Mouse (Mus musculus) CH12.LX (cell line): Measurements from ENCODE around the gene Stk39.

Experiments
- CHD2 ChIP-seq: IDR thresholded peaks from 2 replicates; pipeline ENCODE4 v1.6.1; 2011; ENCODE audit warnings: low read length, improper control_type of control experiment
- CTCF ChIP-seq, 2 experiments: IDR thresholded peaks in 1 of 2; conservative IDR thresholded peaks in 1 of 2; 2 replicates each; pipeline ENCODE4 v1.5.1; 2011 to 2012; ENCODE audit warnings: low read depth in 2 of 2, low read length in 2 of 2, improper control_type of control experiment in 1 of 2, inconsistent platforms in 1 of 2, mild to moderate bottlenecking in 1 of 2, moderate library complexity in 1 of 2
- EP300 ChIP-seq: IDR thresholded peaks from 2 replicates; pipeline ENCODE4 v1.6.1; 2011; ENCODE audit warnings: low read length, improper control_type of control experiment
- MAFK ChIP-seq: IDR thresholded peaks from 2 replicates; pipeline ENCODE4 v1.6.1; 2011; ENCODE audit warnings: low read length, improper control_type of control experiment; ENCODE audit not compliant: insufficient replicate concordance
- MAX ChIP-seq: IDR thresholded peaks from 2 replicates; pipeline ENCODE4 v1.6.1; 2011; ENCODE audit warnings: low read length, improper control_type of control experiment
- MAZ ChIP-seq: IDR thresholded peaks from 2 replicates; pipeline ENCODE4 v1.6.1; 2012; ENCODE audit warnings: low read depth, mild to moderate bottlenecking, inconsistent platforms, low read length, improper control_type of control experiment, moderate library complexity
- NRF1 ChIP-seq: IDR thresholded peaks from 2 replicates; pipeline ENCODE4 v1.6.1; 2014; ENCODE audit warnings: low read depth, mild to moderate bottlenecking, inconsistent platforms, low read length, improper control_type of control experiment, moderate library complexity
- POLR2A ChIP-seq: IDR thresholded peaks from 2 replicates; pipeline ENCODE4 v1.6.1; 2011; ENCODE audit warnings: low read depth, mild to moderate bottlenecking, improper control_type of control experiment, low read length
- RCOR1 ChIP-seq: conservative IDR thresholded peaks from 2 replicates; pipeline ENCODE4 v1.6.1; 2012; ENCODE audit warnings: low read depth, mild to moderate bottlenecking, inconsistent platforms, low read length, improper control_type of control experiment
- TCF12 ChIP-seq: IDR thresholded peaks from 2 replicates; pipeline ENCODE4 v1.6.1; 2014; ENCODE audit warnings: low read depth, mild to moderate bottlenecking, inconsistent platforms, low read length, improper control_type of control experiment
- USF1 ChIP-seq: IDR thresholded peaks from 2 replicates; pipeline ENCODE4 v1.6.1; 2014; ENCODE audit warnings: low read depth, mild to moderate bottlenecking, inconsistent platforms, low read length, improper control_type of control experiment
- ZC3H11A ChIP-seq: IDR thresholded peaks from 2 replicates; pipeline ENCODE4 v1.6.1; 2012; ENCODE audit warnings: low read depth, mild to moderate bottlenecking, inconsistent platforms, low read length, improper control_type of control experiment
- ZKSCAN1 ChIP-seq: IDR thresholded peaks from 2 replicates; pipeline ENCODE4 v1.6.1; 2012; ENCODE audit warnings: low read depth, inconsistent platforms, low read length, improper control_type of control experiment, borderline replicate concordance
- ZMIZ1 ChIP-seq: IDR thresholded peaks from 2 replicates; pipeline ENCODE4 v1.6.1; 2012; ENCODE audit warnings: low read depth, mild to moderate bottlenecking, inconsistent platforms, low read length, improper control_type of control experiment

DNA sequence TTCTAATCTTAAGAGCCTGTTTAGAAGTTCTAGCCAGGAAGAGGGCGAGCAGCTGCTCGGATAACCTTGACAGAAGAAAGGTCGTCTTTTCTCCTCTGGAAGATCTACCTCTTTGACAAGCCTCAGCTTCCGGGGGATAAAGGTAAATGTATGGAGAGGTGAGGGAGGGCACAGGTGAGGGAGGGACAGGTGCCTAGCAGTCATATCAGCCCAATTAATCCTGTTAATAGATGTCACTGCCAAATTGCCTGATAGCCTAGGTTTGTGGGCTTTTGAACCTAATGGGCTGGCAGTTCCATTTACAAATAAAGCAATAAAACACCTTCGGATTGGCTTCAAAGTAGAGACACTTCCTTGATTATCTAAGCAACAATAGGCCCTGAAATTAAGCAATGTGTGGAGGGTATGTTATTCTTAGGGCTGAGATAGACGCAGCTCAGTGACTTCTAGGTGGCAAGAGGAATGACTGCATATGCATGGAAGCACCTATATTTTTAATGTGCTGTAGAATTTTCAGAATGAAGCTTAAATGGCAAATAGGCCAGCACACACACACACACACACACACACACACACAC, 14.5 kb downstream of the Stk39 start:
- TF ChIP-seq USF1 (no peak), MAZ (no peak), CTCF (conservative IDR thresholded peaks at IDR 0.05 in 1 of 2, IDR thresholded peaks at IDR 0.05 in 1 of 2; ENCODE audit: low read depth in 2 of 2, low read length in 2 of 2) (no peak), ZMIZ1 (no peak), POLR2A (no peak), MAX (no peak), TCF12 (no peak), EP300 (no peak), RCOR1 (no peak), ZC3H11A (no peak), NRF1 (no peak), MAFK (no peak), ZKSCAN1 (no peak), CHD2 (no peak)
